Mouse (Mus musculus) embryonic facial prominence, embryonic 10.5 days (tissue): ENCODE measurements around the gene Ptprg. TPM values are rescaled to one million over a fixed set of nuclear protein-coding genes. Genes with fewer than 3 reads are reported as not detected.

ENCODE experiments used
- DNase-seq: peaks from one replicate; pipeline ENCODE4 v3.0.0-alpha.2; 2017; ENCODE audit warnings: low spot score
- H3K27ac ChIP-seq: fragments of 300-500 bp; sonication (generic); replicated peaks from 2 replicates; pipeline ENCODE4 v1.5.1; 2016; ENCODE audit warnings: mild to moderate bottlenecking
- H3K27me3 ChIP-seq: fragments of 300-500 bp; sonication (generic); replicated peaks from 2 replicates; pipeline ENCODE4 v1.6.1; 2016; ENCODE audit warnings: low read depth, mild to moderate bottlenecking; ENCODE audit not compliant: poor library complexity, severe bottlenecking
- H3K36me3 ChIP-seq: fragments of 300-500 bp; sonication (generic); replicated peaks from 2 replicates; pipeline ENCODE4 v1.6.1; 2016; ENCODE audit warnings: mild to moderate bottlenecking, moderate library complexity
- H3K4me1 ChIP-seq: fragments of 300-500 bp; sonication (generic); 2 replicates; pipeline ENCODE4 v1.6.1; 2016
- H3K4me3 ChIP-seq: fragments of 300-500 bp; sonication (generic); 2 replicates; pipeline ENCODE4 v1.5.1; 2016; ENCODE audit warnings: mild to moderate bottlenecking, moderate library complexity
- H3K9me3 ChIP-seq: fragments of 300-500 bp; sonication (generic); 2 replicates; pipeline ENCODE4 v1.6.1; 2016; ENCODE audit warnings: mild to moderate bottlenecking
- WGBS: fragments of 180-500 bp; shearing (Covaris S2); methylation state at CpG from one replicate; pipeline ENCODE4 v1.1.7; 2016; 5-methylcytosine and 5-hydroxymethylcytosine counted together
- polyA plus RNA-seq: library from polyadenylated mRNA; unstranded; fragments of >200 nt; fragmentation: Nextera tagmentation; extraction: Ambion mirVana; gene quantifications from 2 replicates; pipeline ENCODE4 v1.2.1, GENCODE M21; 2016

Gene Ptprg
- polyA plus RNA-seq, 1 experiment from 2014 or later = 40.7 TPM

GRCm38 (mm10) chr14:12124682-12125081 lies 571.4 kb downstream of the Ptprg start:
- no peaks in the 10 kb centered on the region for H3K27me3 ChIP-seq
- no peaks in the 10 kb centered on the region for H3K4me1 ChIP-seq
- H3K4me3 ChIP-seq = no peak overlapping the region
- peaks cover 13% of the 10 kb centered on the region for H3K36me3 ChIP-seq
- no peak for DNase-seq
- H3K9me3 ChIP-seq = no peaks in the 10 kb centered on the region
- no peak overlapping the region for H3K27ac ChIP-seq
- 92% methylated on average over 3 of the region's 3 CpGs for WGBS

- no peak for DNase-seq
- 91% methylated on average over 3 of the region's 3 CpGs for whole genome bisulfite sequencing
- Histone ChIP-seq H3K4me3 (no peak overlapping the region), H3K36me3 (peaks cover 7% of the 10 kb centered on the region; the same call in 1 of the 2 replicates), H3K4me1 (no peaks in the 10 kb centered on the region), H3K9me3 (no peaks in the 10 kb centered on the region), H3K27me3 (no peaks in the 10 kb centered on the region), H3K27ac (no peak overlapping the region)
Observed at GRCm38 (mm10) chr14:12127951-12128350, 574.6 kb downstream of the Ptprg start.

GRCm38 (mm10) chr14:12132046-12132615 lies 578.8 kb downstream of the Ptprg start:
- H3K36me3 ChIP-seq = no peaks in the 10 kb centered on the region
- DNase-seq = no peak
- no peaks in the 10 kb centered on the region for H3K9me3 ChIP-seq
- 71% methylated on average over 7 of the region's 7 CpGs for WGBS
- no peaks in the 10 kb centered on the region; the same call in 1 of the 2 replicates for H3K4me1 ChIP-seq
- no peaks in the 10 kb centered on the region for H3K27me3 ChIP-seq
- H3K27ac ChIP-seq = no peak overlapping the region
- H3K4me3 ChIP-seq = no peak overlapping the region

- Histone ChIP-seq H3K4me3 (no peak overlapping the region), H3K9me3 (no peaks in the 10 kb centered on the region), H3K4me1 (no peaks in the 10 kb centered on the region; the same call in 1 of the 2 replicates), H3K27ac (no peak overlapping the region), H3K36me3 (peaks cover 5% of the 10 kb centered on the region), H3K27me3 (no peaks in the 10 kb centered on the region)
- no peak for DNase-seq
- 89% methylated on average over 3 of the region's 3 CpGs for WGBS
Observed at GRCm38 (mm10) chr14:12133163-12133562, 579.8 kb downstream of the Ptprg start.

- Histone ChIP-seq H3K4me3 (no peak overlapping the region), H3K36me3 (peaks cover 5% of the 10 kb centered on the region), H3K4me1 (no peaks in the 10 kb centered on the region; the same call in 1 of the 2 replicates), H3K27ac (no peak overlapping the region), H3K9me3 (no peaks in the 10 kb centered on the region), H3K27me3 (no peaks in the 10 kb centered on the region)
- 86% methylated on average over 4 of the region's 4 CpGs for WGBS
- DNase-seq = no peak
Observed at GRCm38 (mm10) chr14:12134504-12134903, 581.2 kb downstream of the Ptprg start.

GRCm38 (mm10) chr14:12136536-12136935 lies 583.2 kb downstream of the Ptprg start:
- H3K36me3 ChIP-seq = peaks cover 5% of the 10 kb centered on the region
- H3K27me3 ChIP-seq = no peaks in the 10 kb centered on the region
- DNase-seq = no peak
- no peak overlapping the region for H3K4me3 ChIP-seq
- H3K9me3 ChIP-seq = no peaks in the 10 kb centered on the region
- no peak overlapping the region for H3K27ac ChIP-seq
- H3K4me1 ChIP-seq = peaks cover 3% of the 10 kb centered on the region; the same call in 1 of the 2 replicates
- WGBS = 67% methylated on average over 4 of the region's 4 CpGs

GRCm38 (mm10) chr14:12139643-12140481 lies 586.5 kb downstream of the Ptprg start:
- Histone ChIP-seq H3K4me3 (no peak overlapping the region), H3K36me3 (peaks cover 9% of the 10 kb centered on the region), H3K4me1 (peaks cover 12% of the 10 kb centered on the region), H3K9me3 (no peaks in the 10 kb centered on the region), H3K27me3 (no peaks in the 10 kb centered on the region), H3K27ac (no peak overlapping the region)
- peak; percentile 39 for DNase-seq
- 57% methylated on average over 18 of the region's 18 CpGs for WGBS

- peaks cover 28% of the 10 kb centered on the region for H3K36me3 ChIP-seq
- WGBS = 70% methylated on average over 8 of the region's 8 CpGs
- no peak overlapping the region for H3K4me3 ChIP-seq
Observed at GRCm38 (mm10) chr14:12143941-12144485, 590.7 kb downstream of the Ptprg start.

GRCm38 (mm10) chr14:12145919-12146318 lies 592.6 kb downstream of the Ptprg start:
- peaks cover 28% of the 10 kb centered on the region for H3K36me3 ChIP-seq
- no peak for DNase-seq
- no peak overlapping the region for H3K4me3 ChIP-seq
- no peaks in the 10 kb centered on the region for H3K27me3 ChIP-seq
- H3K9me3 ChIP-seq = no peaks in the 10 kb centered on the region
- H3K27ac ChIP-seq = no peak overlapping the region
- peaks cover 9% of the 10 kb centered on the region for H3K4me1 ChIP-seq
- 96% methylated on average over 3 of the region's 3 CpGs for WGBS

More at GRCm38 (mm10) chr14:12143941-12144485, 590.7 kb downstream of the Ptprg start:
- Histone ChIP-seq H3K27me3 (no peaks in the 10 kb centered on the region), H3K9me3 (no peaks in the 10 kb centered on the region), H3K27ac (no peak overlapping the region), H3K4me1 (peaks cover 12% of the 10 kb centered on the region)
- DNase-seq = no peak

GRCm38 (mm10) chr14:12149529-12149928 lies 596.2 kb downstream of the Ptprg start:
- Histone ChIP-seq H3K27ac (no peak overlapping the region), H3K4me3 (no peak overlapping the region), H3K4me1 (0 out of 2 replicates have a peak, but pooled peaks cover 3% of the 10 kb centered on the region), H3K9me3 (no peaks in the 10 kb centered on the region), H3K36me3 (peaks cover 31% of the 10 kb centered on the region), H3K27me3 (no peaks in the 10 kb centered on the region)
- WGBS = 84% methylated on average over 3 of the region's 3 CpGs
- no peak for DNase-seq

GRCm38 (mm10) chr14:12151927-12152326 lies 598.6 kb downstream of the Ptprg start:
- no peaks in the 10 kb centered on the region for H3K27me3 ChIP-seq
- no peak overlapping the region for H3K4me3 ChIP-seq
- H3K9me3 ChIP-seq = no peaks in the 10 kb centered on the region
- H3K4me1 ChIP-seq = 0 out of 2 replicates have a peak, but pooled peaks cover 3% of the 10 kb centered on the region
- WGBS = 50% methylated on average over 3 of the region's 3 CpGs
- peak; percentile 43 for DNase-seq
- no peak overlapping the region for H3K27ac ChIP-seq
- peaks cover 13% of the 10 kb centered on the region for H3K36me3 ChIP-seq

- DNase-seq = no peak
- WGBS = 95% methylated on average over 6 of the region's 6 CpGs
- H3K9me3 ChIP-seq = no peaks in the 10 kb centered on the region
Observed at GRCm38 (mm10) chr14:12152748-12153147, 599.4 kb downstream of the Ptprg start.

More at GRCm38 (mm10) chr14:12152748-12153147, 599.4 kb downstream of the Ptprg start:
- 0 out of 2 replicates have a peak, but pooled peaks cover 3% of the 10 kb centered on the region for H3K4me1 ChIP-seq
- H3K27me3 ChIP-seq = no peaks in the 10 kb centered on the region
- no peak overlapping the region for H3K4me3 ChIP-seq
- no peak overlapping the region for H3K27ac ChIP-seq
- H3K36me3 ChIP-seq = peaks cover 13% of the 10 kb centered on the region
